Mouse (Mus musculus) myocyte (in vitro differentiated cells): ENCODE measurements at regions not wholly inside any gene's neighbourhood (a gene's known extent, or its start where the extent isn't known, plus 50 kb on each side); places are given as distances from the start of the nearest gene placed in this dataset.

Source experiments
- MYOD1 ChIP-seq, 3 experiments: IDR thresholded peaks; one replicate each; pipeline ENCODE4 v1.6.1; 2011; ENCODE audit warnings: control low read depth in 2 of 3, low read depth in 2 of 3, mild to moderate bottlenecking in 2 of 3, moderate library complexity in 1 of 3; ENCODE audit not compliant: insufficient read length in 2 of 3, control insufficient read depth in 1 of 3
- MYOG ChIP-seq, 3 experiments: IDR thresholded peaks; one replicate each; pipeline ENCODE4 v1.6.1; 2011; ENCODE audit warnings: control low read depth in 2 of 3, low read depth in 2 of 3, mild to moderate bottlenecking in 2 of 3; ENCODE audit not compliant: insufficient read length in 2 of 3, control insufficient read depth in 1 of 3, insufficient read depth in 1 of 3
- POLR2A ChIP-seq: IDR thresholded peaks from one replicate; pipeline ENCODE4 v1.6.1; 2011; ENCODE audit warnings: low read depth, mild to moderate bottlenecking, control low read depth, moderate library complexity; ENCODE audit not compliant: insufficient read length
- TCF12 ChIP-seq: IDR thresholded peaks from one replicate; pipeline ENCODE4 v1.6.1; 2011; ENCODE audit warnings: mild to moderate bottlenecking, control low read depth; ENCODE audit not compliant: poor library complexity, insufficient read depth, severe bottlenecking
- TCF3 ChIP-seq: IDR thresholded peaks from one replicate; pipeline ENCODE4 v1.6.1; 2011; ENCODE audit warnings: low read depth, control low read depth; ENCODE audit not compliant: insufficient read length
- USF1 ChIP-seq: IDR thresholded peaks from one replicate; pipeline ENCODE4 v1.6.1; 2011; ENCODE audit warnings: low read depth, mild to moderate bottlenecking, control low read depth, moderate library complexity

- TF ChIP-seq POLR2A, result no peak
- TF ChIP-seq TCF12, result no peak
- TF ChIP-seq USF1, result no peak
- no peak for TF ChIP-seq MYOD1 (IDR thresholded peaks at IDR 0.05; ENCODE audit: control insufficient read depth in 1 of 3, insufficient read length in 2 of 3, low read depth in 2 of 3)
- no peak for TF ChIP-seq TCF3
- no peak for TF ChIP-seq MYOG (IDR thresholded peaks at IDR 0.05; ENCODE audit: control insufficient read depth in 1 of 3, insufficient read depth in 1 of 3, insufficient read length in 2 of 3, low read depth in 2 of 3)
These were observed 75.4 kb upstream of the Kcna3 start for GRCm38 (mm10) chr3:106960596-106960995.
